Mouse (Mus musculus): ENCODE data around the gene Pabpc6.

Pabpc6 gene

DNA sequence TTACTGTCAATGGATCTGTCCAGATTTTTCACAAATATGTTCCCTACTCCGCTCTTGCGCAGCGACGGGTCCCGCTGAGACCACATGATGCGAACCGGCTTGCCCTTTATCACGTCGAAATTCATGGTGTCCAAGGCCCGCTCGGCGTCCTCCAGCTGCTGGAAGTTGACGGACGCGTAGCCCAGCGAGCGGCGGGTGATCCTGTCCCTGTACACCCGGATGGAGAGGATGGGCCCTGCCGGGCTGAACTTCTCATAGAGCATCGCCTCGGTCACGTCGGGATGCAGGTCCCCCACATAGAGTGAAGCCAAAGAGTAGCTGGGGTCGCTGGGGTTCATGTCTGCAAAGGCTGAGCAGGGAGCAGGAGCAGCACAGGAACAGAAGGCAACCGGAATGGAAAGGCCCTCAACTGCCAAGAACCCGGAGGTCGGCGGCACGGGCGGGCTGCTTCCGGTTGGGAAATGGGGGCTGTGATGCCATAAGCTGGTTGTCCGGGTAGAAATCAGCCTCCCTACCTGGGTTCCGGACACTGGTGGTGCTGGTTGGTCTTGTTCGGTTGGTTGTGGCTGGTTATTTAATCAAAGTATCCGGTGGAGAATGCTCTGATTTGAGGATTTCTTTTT, at the start of gene Pabpc6:
Gene Pabpc6, minus strand, starts transcription at position 435 of the 623 bp plus-strand sequence.
- DNase-seq (ENCODE audit: low read depth, low spot score): no peak

DNA sequence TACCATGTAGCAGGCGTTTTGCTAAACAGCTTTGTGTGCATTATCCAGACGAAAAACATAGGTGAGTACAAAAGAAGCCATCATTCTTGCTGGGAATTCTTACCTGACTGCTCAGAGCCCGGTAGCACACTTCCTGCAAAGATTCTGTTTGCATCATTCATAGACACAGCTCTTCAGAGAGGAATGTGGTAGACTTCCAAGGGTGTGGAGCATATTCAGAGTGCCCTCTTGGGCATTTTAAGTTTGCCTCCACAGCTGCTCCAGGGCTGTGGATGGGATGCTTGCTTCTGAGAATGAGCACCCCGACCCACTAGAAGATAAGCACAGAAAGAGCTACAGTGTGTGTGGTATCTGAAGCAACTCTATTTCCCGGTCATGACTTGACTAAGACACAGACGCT, 41.4 kb upstream of the Pabpc6 start:
- DNase-seq (ENCODE audit: low read depth, low spot score): no peak

DNA sequence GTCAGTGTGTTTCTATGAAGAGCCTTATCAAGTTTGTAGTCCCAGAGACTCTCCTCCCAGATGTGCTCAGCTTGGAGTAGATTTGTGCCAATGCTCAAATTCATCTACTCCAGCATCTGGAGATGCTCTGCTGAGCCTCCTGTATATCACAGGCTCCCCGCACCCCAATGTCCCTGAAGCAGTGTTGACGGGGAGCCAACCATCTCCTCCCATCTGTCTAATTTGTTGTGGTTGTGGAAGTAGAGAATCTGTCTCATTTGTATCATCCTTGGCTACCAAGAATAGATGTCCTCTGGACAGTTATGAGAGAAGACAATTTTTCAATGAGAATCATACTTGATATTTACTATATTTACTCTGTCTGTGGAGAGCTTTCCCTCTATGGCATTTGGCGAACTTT, 39.4 kb upstream of the Pabpc6 start:
- no peak for DNase-seq (ENCODE audit: low read depth, low spot score)

- DNase-seq (ENCODE audit: low read depth, low spot score): no peak
These were observed 37.8 kb upstream of the Pabpc6 start for GRCm38 (mm10) chr17:9707356-9707755.

DNA sequence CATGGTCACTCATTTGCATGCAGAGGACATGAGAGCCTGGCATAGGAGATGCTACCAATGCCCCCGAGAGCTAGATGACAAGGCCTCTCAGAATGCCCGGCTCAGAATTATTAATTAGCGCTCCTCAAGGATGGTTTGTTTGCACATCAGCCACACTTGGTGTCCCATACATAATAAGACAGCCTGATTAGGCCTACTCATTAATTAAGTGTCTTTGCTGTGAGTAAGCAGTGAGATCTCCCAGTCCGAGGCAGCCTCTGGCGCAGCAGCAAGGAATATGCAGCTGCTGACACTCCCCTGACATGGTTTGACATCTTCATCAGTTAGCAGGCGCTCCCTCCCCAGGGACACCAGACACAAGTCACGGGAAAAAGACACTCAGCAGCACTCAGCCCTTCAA, 28.2 kb upstream of the Pabpc6 start:
- no peak for DNase-seq (ENCODE audit: low read depth, low spot score)

GRCm38 (mm10) chr17:9691251-9691650, 21.7 kb upstream of the Pabpc6 start:
- no peak for DNase-seq (ENCODE audit: low read depth, low spot score)

GRCm38 (mm10) chr17:9683539-9684155, 14.1 kb upstream of the Pabpc6 start:
- DNase-seq (ENCODE audit: low read depth, low spot score): no peak

GRCm38 (mm10) chr17:9680741-9681140, 11.2 kb upstream of the Pabpc6 start:
- no peak for DNase-seq (ENCODE audit: low read depth, low spot score)

- DNase-seq (ENCODE audit: low read depth, low spot score): no peak
These were observed 5.8 kb upstream of the Pabpc6 start for GRCm38 (mm10) chr17:9675175-9675789.

DNA sequence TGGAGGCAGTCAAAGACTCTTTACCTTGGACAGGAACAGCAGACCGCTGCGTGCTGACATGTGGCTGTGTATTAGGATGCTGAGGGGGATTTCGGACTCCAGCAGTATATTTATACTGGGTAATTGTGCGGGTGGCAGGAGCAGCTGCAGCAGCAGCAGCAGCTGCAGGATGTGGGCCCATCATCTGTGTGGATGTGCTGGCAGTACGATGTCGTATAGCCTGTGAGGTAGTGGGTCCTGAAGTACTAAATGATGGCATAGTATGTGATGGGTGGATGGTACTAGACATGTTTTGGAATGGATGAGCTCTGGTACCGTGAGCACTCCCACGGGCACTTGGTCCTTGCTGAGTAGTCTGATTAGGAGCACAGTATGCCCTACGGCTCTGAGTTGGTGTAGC, 1.6 kb downstream of the Pabpc6 start:
- no peak for DNase-seq (ENCODE audit: low read depth, low spot score)

DNA sequence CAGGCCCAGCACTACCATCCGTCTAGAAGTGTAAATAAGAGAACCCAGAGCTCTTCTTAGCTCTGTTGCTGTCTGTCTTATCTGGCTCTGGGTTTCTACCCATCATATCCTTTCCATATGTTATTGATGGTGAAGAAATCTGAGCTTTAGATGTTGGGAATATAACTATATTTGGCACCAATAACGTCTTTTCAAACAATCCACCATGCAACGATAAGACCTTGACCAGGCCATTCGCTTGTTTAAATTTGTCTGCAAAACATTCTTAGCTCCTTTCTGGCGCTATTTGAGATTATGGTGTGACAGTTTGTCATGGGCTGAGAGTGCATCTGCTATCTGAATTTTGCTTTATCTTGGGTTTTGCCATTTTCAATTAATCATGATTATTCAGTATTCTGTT, 10.9 kb downstream of the Pabpc6 start:
- DNase-seq (ENCODE audit: low read depth, low spot score): no peak

GRCm38 (mm10) chr17:9654155-9654554, 15.4 kb downstream of the Pabpc6 start:
- DNase-seq (ENCODE audit: low read depth, low spot score): no peak

GRCm38 (mm10) chr17:9647644-9648043, 21.9 kb downstream of the Pabpc6 start:
- no peak for DNase-seq (ENCODE audit: low read depth, low spot score)

DNA sequence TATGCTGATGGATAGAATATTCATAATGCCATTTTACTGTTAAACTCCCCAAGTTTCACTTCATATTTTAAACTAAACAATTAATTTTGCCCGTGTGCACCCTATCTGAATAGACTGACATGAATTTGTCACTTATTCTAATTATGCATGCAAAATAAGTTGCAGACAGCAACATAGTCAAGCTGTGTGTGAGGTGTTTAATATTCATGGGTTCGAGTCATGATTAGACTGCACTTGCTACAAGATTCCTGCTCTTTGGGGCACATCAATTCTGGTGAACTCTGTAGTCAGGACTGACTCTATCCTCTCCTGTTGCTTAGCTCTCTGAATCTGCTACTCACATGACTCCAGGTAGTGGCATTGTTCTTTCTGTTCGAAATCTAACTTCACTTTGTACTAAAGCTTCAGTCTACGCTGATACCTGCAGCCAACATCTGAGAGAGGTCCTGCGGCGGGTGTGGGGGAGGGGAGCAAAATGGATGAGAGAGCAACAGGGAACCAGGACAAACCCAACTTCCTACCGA, 25.8 kb downstream of the Pabpc6 start:
- DNase-seq (ENCODE audit: low read depth, low spot score): no peak

DNA sequence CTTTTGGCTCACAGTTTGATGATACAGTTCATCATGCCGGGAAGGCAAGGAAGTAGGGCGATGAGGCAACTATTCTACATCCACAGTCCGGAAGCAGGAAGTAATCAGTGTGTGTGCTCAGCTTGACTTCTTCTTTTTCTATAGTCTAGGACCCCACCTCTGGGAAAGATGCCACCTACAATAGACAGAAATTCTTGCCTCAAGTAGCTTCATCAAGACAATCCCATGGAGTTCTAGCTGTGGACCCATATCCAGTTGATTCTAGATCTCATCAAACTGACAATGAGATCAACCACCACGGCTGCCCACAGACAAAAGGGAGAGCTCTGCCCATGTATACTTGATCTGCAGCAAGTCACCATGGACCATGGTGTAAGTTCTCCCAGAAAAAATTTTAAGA, 32.5 kb downstream of the Pabpc6 start:
- DNase-seq (ENCODE audit: low read depth, low spot score): no peak

- no peak for DNase-seq (ENCODE audit: low read depth, low spot score)
These were observed 36.8 kb downstream of the Pabpc6 start for GRCm38 (mm10) chr17:9632579-9633252.

DNA sequence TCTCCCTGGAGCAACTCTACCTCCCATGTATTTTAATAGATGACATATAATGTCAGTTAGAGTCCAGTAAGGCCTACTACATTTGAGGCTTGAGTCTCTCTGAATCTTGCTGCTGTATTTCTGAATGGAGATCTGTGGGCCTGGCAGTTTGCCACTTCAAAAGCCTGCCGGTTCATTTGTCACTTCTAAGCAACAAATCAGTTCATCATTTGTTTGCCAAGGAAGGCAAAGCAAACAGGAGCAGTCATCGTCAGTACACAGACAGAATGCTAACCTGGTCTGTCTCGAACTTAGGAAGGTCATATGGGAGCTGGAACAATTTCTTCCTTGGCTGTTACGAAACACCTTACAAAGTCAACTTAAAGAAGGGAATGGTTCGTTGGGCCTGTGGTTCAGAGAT, 37.4 kb downstream of the Pabpc6 start:
- no peak for DNase-seq (ENCODE audit: low read depth, low spot score)

DNA sequence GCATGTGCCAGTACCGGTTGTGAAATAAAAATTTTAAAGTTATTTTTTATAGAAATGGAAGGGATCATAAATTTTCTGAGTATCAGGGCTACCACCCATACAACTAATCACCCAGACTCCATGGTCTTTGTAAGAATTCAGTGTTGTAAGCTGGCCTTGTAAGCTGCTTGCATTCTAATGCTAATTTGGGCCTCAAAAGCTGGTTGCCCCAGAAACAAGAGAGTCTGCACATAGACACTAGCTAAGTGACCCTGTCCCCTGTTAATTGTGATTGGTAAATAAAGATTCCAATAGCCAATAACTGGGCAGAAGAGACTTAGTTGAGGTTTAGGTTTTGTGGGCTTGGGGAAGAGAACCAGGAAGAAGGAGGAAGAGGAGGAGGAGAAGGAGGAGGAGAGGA, 38.4 kb downstream of the Pabpc6 start:
- DNase-seq (ENCODE audit: low read depth, low spot score): no peak

GRCm38 (mm10) chr17:9627011-9627410, 42.5 kb downstream of the Pabpc6 start:
- DNase-seq (ENCODE audit: low read depth, low spot score): no peak
